Mouse (Mus musculus): Measurements from ENCODE around the gene Gpr156.

- no peak for TF ChIP-seq EP300 (optimal IDR thresholded peaks at IDR 0.05)
- TF ChIP-seq CTCF (IDR thresholded peaks at IDR 0.05; ENCODE audit: low read depth), result no peak
These were observed 73.5 kb downstream of the Gpr156 start for GRCm38 (mm10) chr16:37989796-37990195.
